Mouse (Mus musculus): Measurements from ENCODE around the gene Wnt2.

The Wnt2 gene

GRCm38 (mm10) chr6:17977165-17977564 lies 53.2 kb downstream of the Wnt2 start:
- DNase-seq = no peak

- DNase-seq = peak; percentile 26
These were observed 56.0 kb downstream of the Wnt2 start for GRCm38 (mm10) chr6:17974416-17974815.

- DNase-seq = no peak
These were observed 59.0 kb downstream of the Wnt2 start for GRCm38 (mm10) chr6:17971393-17971792.

- no peak for DNase-seq
These were observed 60.6 kb downstream of the Wnt2 start for GRCm38 (mm10) chr6:17969815-17970214.

GRCm38 (mm10) chr6:17968467-17969144 lies 61.8 kb downstream of the Wnt2 start:
- DNase-seq = no peak

GRCm38 (mm10) chr6:17963455-17963854 lies 66.9 kb downstream of the Wnt2 start:
- DNase-seq = no peak

GRCm38 (mm10) chr6:17951779-17952178 lies 78.6 kb downstream of the Wnt2 start:
- no peak for DNase-seq

- DNase-seq = no peak
These were observed 81.3 kb downstream of the Wnt2 start for GRCm38 (mm10) chr6:17949103-17949502.

- DNase-seq = no peak
These were observed 83.1 kb downstream of the Wnt2 start for GRCm38 (mm10) chr6:17947130-17947831.

GRCm38 (mm10) chr6:17946456-17946855 lies 83.9 kb downstream of the Wnt2 start:
- DNase-seq = no peak

GRCm38 (mm10) chr6:17943877-17944617 lies 86.3 kb downstream of the Wnt2 start:
- DNase-seq = no peak

GRCm38 (mm10) chr6:17942344-17942743 lies 88.0 kb downstream of the Wnt2 start:
- DNase-seq = no peak

- no peak for DNase-seq
These were observed 88.5 kb downstream of the Wnt2 start for GRCm38 (mm10) chr6:17941916-17942315.
